Mouse (Mus musculus): ENCODE data around the gene Atp11a.

DNA sequence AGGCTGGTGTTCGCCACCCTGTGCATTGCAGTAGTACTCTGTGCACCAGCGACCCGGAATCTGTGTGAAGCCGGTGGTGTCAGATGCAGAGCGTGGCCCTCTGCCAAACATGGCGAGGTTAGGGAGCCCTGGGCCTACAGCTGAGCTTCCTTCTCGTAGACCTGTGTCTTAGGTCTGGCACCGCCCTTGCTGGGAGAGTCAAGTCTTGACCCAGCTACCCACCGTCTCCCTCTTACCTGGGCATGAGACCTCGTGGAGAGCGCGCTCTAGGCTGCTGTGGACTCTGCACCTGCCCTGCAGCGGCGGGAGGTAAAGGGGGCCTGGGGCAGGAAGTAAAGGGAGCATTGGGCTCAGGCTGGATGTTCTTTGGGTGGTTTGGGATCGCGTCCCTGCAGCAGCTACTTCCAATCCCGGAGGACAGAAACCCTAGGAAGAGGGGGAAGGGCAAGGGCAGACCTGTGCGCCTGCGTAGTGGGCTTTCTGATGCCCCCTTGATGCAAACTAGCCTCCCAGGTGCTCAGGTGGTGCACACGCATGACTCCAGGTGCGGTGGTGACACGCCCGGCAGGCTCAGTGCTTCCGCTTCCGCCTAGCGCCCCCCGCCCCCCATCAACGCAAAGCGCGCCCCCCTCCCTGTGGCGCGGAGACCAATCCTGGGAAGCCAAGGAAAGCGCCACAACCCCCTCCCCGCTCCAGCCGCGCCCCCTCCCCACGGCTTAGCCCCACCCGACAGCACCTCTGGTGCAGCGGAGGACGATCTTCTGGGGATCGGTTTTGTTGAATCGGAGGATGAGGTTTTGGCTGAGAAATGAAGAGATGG lies 158.6 kb downstream of the Atp11a start:
- TF ChIP-seq CTCF (IDR thresholded peaks at IDR 0.05; ENCODE audit: low read depth) (no peak), EP300 (optimal IDR thresholded peaks at IDR 0.05) (no peak)
